Mouse (Mus musculus): ENCODE data around the gene Wasf1. TPM values are rescaled to one million over a fixed set of nuclear protein-coding genes. Genes with fewer than 3 reads are reported as not detected.

Wasf1 gene
- total and polyA plus RNA-seq, 2 experiments from 2014 or later = 1.8 to 4.6 TPM

- Histone ChIP-seq H3K4me1 (ENCODE audit: control insufficient read depth, insufficient read depth) (peaks cover 8% of the 10 kb centered on the region; the same call in 1 of the 2 replicates), H3K4me2 (ENCODE audit: low read depth, low read length) (no peak overlapping the region), H3K36me3 (replicated peaks; ENCODE audit: control insufficient read depth, insufficient read depth, low read length) (no peaks in the 10 kb centered on the region), H3K9me3 (replicated peaks; ENCODE audit: control insufficient read depth, low read length) (no peaks in the 10 kb centered on the region), H3K27me3 (ENCODE audit: control insufficient read depth, insufficient read depth, low read length) (no peaks in the 10 kb centered on the region), H3K9ac (replicated peaks; ENCODE audit: low read depth, low read length) (no peak overlapping the region), H3K27ac (ENCODE audit: low read depth) (no peak overlapping the region), H3K4me3 (ENCODE audit: low read depth, low read length) (no peak overlapping the region)
- TF ChIP-seq CTCF (IDR thresholded peaks at IDR 0.05; ENCODE audit: low read depth) (no peak), EP300 (IDR thresholded peaks at IDR 0.05; ENCODE audit: low read depth) (no peak)
- DNase-seq (ENCODE audit: low spot score) (no peak), ATAC-seq (ENCODE audit: insufficient read depth, low read depth) (no peak)
- 24% methylated on average over 2 of the region's 2 CpGs for WGBS
These were observed 25.3 kb downstream of the Wasf1 start for GRCm38 (mm10) chr10:40908580-40908979.

GRCm38 (mm10) chr10:40910811-40911210 is 27.5 kb downstream of the Wasf1 start:
- no peak for DNase-seq (ENCODE audit: low spot score)
- Histone ChIP-seq H3K27ac (ENCODE audit: low read depth) (no peak overlapping the region), H3K4me2 (ENCODE audit: low read depth, low read length) (peak overlapping the region; percentile 17), H3K27me3 (ENCODE audit: control insufficient read depth, insufficient read depth, low read length) (no peaks in the 10 kb centered on the region), H3K9me3 (replicated peaks; ENCODE audit: control insufficient read depth, low read length) (no peaks in the 10 kb centered on the region), H3K9ac (replicated peaks; ENCODE audit: low read depth, low read length) (no peak overlapping the region), H3K4me3 (ENCODE audit: low read depth, low read length) (no peak overlapping the region), H3K36me3 (replicated peaks; ENCODE audit: control insufficient read depth, insufficient read depth, low read length) (no peaks in the 10 kb centered on the region), H3K4me1 (ENCODE audit: control insufficient read depth, insufficient read depth) (peaks cover 8% of the 10 kb centered on the region; the same call in 1 of the 2 replicates)
- 31% methylated on average over 2 of the region's 2 CpGs for WGBS
- no peak for ATAC-seq (ENCODE audit: insufficient read depth, low read depth)
- TF ChIP-seq EP300 (IDR thresholded peaks at IDR 0.05; ENCODE audit: low read depth) (no peak), CTCF (IDR thresholded peaks at IDR 0.05; ENCODE audit: low read depth) (no peak)

- WGBS = 48% methylated on average over 2 of the region's 2 CpGs
- no peak for DNase-seq (ENCODE audit: low spot score)
- ATAC-seq (ENCODE audit: insufficient read depth, low read depth) = no peak
- Histone ChIP-seq H3K4me3 (ENCODE audit: low read depth, low read length) (no peak overlapping the region), H3K36me3 (replicated peaks; ENCODE audit: control insufficient read depth, insufficient read depth, low read length) (no peaks in the 10 kb centered on the region), H3K4me2 (ENCODE audit: low read depth, low read length) (no peak overlapping the region), H3K9me3 (replicated peaks; ENCODE audit: control insufficient read depth, low read length) (no peaks in the 10 kb centered on the region), H3K4me1 (ENCODE audit: control insufficient read depth, insufficient read depth) (0 out of 2 replicates have a peak, but pooled peaks cover 4% of the 10 kb centered on the region), H3K27ac (ENCODE audit: low read depth) (no peak overlapping the region), H3K27me3 (ENCODE audit: control insufficient read depth, insufficient read depth, low read length) (no peaks in the 10 kb centered on the region), H3K9ac (replicated peaks; ENCODE audit: low read depth, low read length) (no peak overlapping the region)
- no peak for TF ChIP-seq CTCF (IDR thresholded peaks at IDR 0.05; ENCODE audit: low read depth)
- TF ChIP-seq EP300 (IDR thresholded peaks at IDR 0.05; ENCODE audit: low read depth) = no peak
These were observed 32.0 kb downstream of the Wasf1 start for GRCm38 (mm10) chr10:40915240-40915639.

- DNase-seq (ENCODE audit: low spot score) (no peak), ATAC-seq (ENCODE audit: insufficient read depth, low read depth) (no peak)
- Histone ChIP-seq H3K36me3 (replicated peaks; ENCODE audit: control insufficient read depth, insufficient read depth, low read length) (no peaks in the 10 kb centered on the region), H3K4me2 (ENCODE audit: low read depth, low read length) (no peak overlapping the region), H3K4me1 (ENCODE audit: control insufficient read depth, insufficient read depth) (no peaks in the 10 kb centered on the region), H3K4me3 (ENCODE audit: low read depth, low read length) (no peak overlapping the region), H3K27me3 (ENCODE audit: control insufficient read depth, insufficient read depth, low read length) (no peaks in the 10 kb centered on the region), H3K9ac (replicated peaks; ENCODE audit: low read depth, low read length) (no peak overlapping the region), H3K9me3 (replicated peaks; ENCODE audit: control insufficient read depth, low read length) (no peaks in the 10 kb centered on the region), H3K27ac (ENCODE audit: low read depth) (no peak overlapping the region)
- WGBS = 77% methylated on average over 8 of the region's 8 CpGs
- TF ChIP-seq EP300 (IDR thresholded peaks at IDR 0.05; ENCODE audit: low read depth) = no peak
- no peak for TF ChIP-seq CTCF (IDR thresholded peaks at IDR 0.05; ENCODE audit: low read depth)
These were observed 35.6 kb downstream of the Wasf1 start for GRCm38 (mm10) chr10:40918669-40919440.

GRCm38 (mm10) chr10:40919464-40919863 is 36.2 kb downstream of the Wasf1 start:
- Histone ChIP-seq H3K9ac (replicated peaks; ENCODE audit: low read depth, low read length) (no peak overlapping the region), H3K4me3 (ENCODE audit: low read depth, low read length) (no peak overlapping the region), H3K27me3 (ENCODE audit: control insufficient read depth, insufficient read depth, low read length) (no peaks in the 10 kb centered on the region), H3K4me1 (ENCODE audit: control insufficient read depth, insufficient read depth) (no peaks in the 10 kb centered on the region), H3K27ac (ENCODE audit: low read depth) (no peak overlapping the region), H3K36me3 (replicated peaks; ENCODE audit: control insufficient read depth, insufficient read depth, low read length) (no peaks in the 10 kb centered on the region), H3K9me3 (replicated peaks; ENCODE audit: control insufficient read depth, low read length) (no peaks in the 10 kb centered on the region), H3K4me2 (ENCODE audit: low read depth, low read length) (no peak overlapping the region)
- TF ChIP-seq CTCF (IDR thresholded peaks at IDR 0.05; ENCODE audit: low read depth) (no peak), EP300 (IDR thresholded peaks at IDR 0.05; ENCODE audit: low read depth) (no peak)
- ATAC-seq (ENCODE audit: insufficient read depth, low read depth) = no peak
- no peak for DNase-seq (ENCODE audit: low spot score)
- 83% methylated on average over 6 of the region's 6 CpGs for whole genome bisulfite sequencing

Measured in heart, postnatal 0 days (tissue).